Mouse (Mus musculus) midbrain, embryonic 16.5 days (tissue): Measurements from ENCODE around the gene Efhd2. TPM values are rescaled to one million over a fixed set of nuclear protein-coding genes. Genes with fewer than 3 reads are reported as not detected.

Source experiments
- ATAC-seq: fragments of 200-750 bp; cut with Nextera tagmentation; 2 replicates; pipeline ENCODE4 v1.8.0; 2017; ENCODE audit warnings: moderate TSS enrichment
- H3K27ac ChIP-seq: fragments of 300-500 bp; sonication (generic); 2 replicates; pipeline ENCODE4 v1.5.1; 2014; ENCODE audit warnings: mild to moderate bottlenecking, low read length, mixed read lengths
- H3K27me3 ChIP-seq: fragments of 300-500 bp; sonication (generic); 2 replicates; pipeline ENCODE4 v1.6.1; 2014; ENCODE audit warnings: low read depth, low read length, mixed read lengths; ENCODE audit not compliant: control insufficient read depth, insufficient read depth
- H3K36me3 ChIP-seq: fragments of 300-500 bp; sonication (generic); 2 replicates; pipeline ENCODE4 v1.6.1; 2014; ENCODE audit warnings: mild to moderate bottlenecking, low read length, moderate library complexity, mixed read lengths; ENCODE audit not compliant: control insufficient read depth, insufficient read depth
- H3K4me1 ChIP-seq: fragments of 300-500 bp; sonication (generic); 2 replicates; pipeline ENCODE4 v1.6.1; 2014; ENCODE audit warnings: mild to moderate bottlenecking, low read length, mixed read lengths; ENCODE audit not compliant: control insufficient read depth, insufficient read depth
- H3K4me2 ChIP-seq: fragments of 300-500 bp; sonication (generic); 2 replicates; pipeline ENCODE4 v1.6.1; 2014; ENCODE audit warnings: mild to moderate bottlenecking, low read length, mixed read lengths
- H3K4me3 ChIP-seq: fragments of 300-500 bp; sonication (generic); 2 replicates; pipeline ENCODE4 v1.5.1; 2014; ENCODE audit warnings: low read depth, mild to moderate bottlenecking, low read length, moderate library complexity, mixed read lengths
- H3K9ac ChIP-seq: fragments of 300-500 bp; sonication (generic); 2 replicates; pipeline ENCODE4 v1.6.1; 2014; ENCODE audit warnings: low read depth, low read length, mixed read lengths
- H3K9me3 ChIP-seq: fragments of 300-500 bp; sonication (generic); replicated peaks from 2 replicates; pipeline ENCODE4 v1.6.1; 2014; ENCODE audit warnings: mild to moderate bottlenecking, low read length, mixed read lengths; ENCODE audit not compliant: control insufficient read depth, poor library complexity, severe bottlenecking
- WGBS: fragments of 180-500 bp; shearing (Covaris S2); extraction: QIAGEN DNeasy Blood & Tissue Kit; methylation state at CpG from one replicate; pipeline ENCODE4 v1.1.7; 2014; 5-methylcytosine and 5-hydroxymethylcytosine counted together
- polyA plus RNA-seq: library from polyadenylated mRNA; unstranded; fragments of >200 nt; fragmentation: Nextera tagmentation; extraction: Ambion mirVana; gene quantifications from 2 replicates; pipeline ENCODE4 v1.2.1, GENCODE M21; 2015

The Efhd2 gene
- 56.6 and 67.4 TPM in 2 replicates for polyA plus RNA-seq

DNA sequence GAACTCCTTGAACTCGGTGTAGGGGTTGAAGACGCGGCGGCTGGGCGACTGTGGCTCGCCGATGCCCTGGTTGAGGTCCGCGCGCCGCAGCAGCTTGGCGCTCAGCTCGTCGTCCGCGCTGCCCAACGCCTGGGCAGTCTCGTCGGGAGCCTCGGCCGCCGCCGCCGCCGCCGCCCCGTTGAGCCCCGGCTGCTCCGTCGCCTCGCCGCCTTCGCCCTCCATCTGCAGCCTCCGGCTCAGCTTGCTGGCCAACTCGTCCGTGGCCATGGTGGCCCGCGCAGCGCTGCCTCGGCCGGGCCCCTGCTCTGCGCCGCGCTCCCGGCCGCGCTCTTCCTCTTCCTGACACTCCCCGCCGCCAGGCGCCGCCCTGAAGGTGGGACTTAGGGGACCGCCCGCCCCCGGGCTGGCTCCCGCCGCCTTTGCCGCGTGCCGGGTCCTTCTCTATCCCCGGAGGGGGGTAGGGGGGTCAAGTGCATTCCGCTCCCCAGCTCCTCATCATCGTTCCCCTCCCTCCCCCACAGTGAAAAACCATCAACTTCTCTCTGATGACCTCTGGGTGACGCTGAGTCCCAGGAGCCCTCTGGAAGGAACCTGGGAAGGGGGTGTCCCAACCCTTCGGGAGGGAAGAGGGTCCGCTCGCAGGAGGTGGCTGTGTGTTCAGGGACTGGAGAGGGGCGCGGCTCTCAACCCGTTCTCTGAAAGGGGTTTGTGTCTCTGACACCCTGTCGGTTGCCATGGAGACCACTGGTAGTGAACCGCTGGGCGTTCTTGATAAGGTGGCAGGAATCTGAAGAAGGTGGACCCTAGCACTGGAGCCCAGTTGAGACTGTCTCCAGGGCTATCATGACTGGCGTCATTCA is at the start of gene Efhd2:
TSS of gene Efhd2 (minus strand) at position 320 of the 860 bp plus-strand sequence.
- H3K27me3 ChIP-seq = no peaks in the 10 kb centered on the region
- peak within 1 kb of the TSS; percentile 83 for H3K4me3 ChIP-seq
- H3K4me2 ChIP-seq = peak within 1 kb of the TSS; percentile 94
- H3K4me1 ChIP-seq = peaks cover 42% of the 10 kb centered on the region
- under 1% methylated on average over 56 of the region's 73 CpGs for WGBS
- H3K27ac ChIP-seq = peak within 1 kb of the TSS; percentile 88
- no peaks in the 10 kb centered on the region for H3K36me3 ChIP-seq
- peak; percentile 91 for ATAC-seq
- no peaks in the 10 kb centered on the region for H3K9me3 ChIP-seq
- H3K9ac ChIP-seq = peak within 1 kb of the TSS; percentile 87

DNA sequence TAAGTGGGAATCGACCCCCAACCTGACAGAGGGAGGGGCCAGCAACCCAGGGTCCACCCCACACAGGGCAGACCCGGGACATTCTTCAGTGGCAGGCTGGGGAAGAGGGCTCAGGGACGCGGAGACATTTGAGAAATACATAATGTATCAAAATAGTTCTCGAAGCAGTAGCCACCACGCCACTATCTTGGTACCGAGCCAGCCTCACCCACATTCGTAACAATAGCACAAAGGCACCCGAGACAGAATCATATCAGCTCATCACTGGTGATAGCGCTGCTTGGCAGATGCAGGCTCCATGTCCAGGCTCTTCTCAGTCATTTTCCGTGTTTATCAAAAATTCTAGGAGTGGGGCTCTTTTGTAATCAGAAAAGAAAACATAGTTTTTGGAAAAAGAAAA is 49.2 kb upstream of the Efhd2 start:
- H3K36me3 ChIP-seq = no peaks in the 10 kb centered on the region
- no peak for ATAC-seq
- H3K9me3 ChIP-seq = no peaks in the 10 kb centered on the region
- no peak overlapping the region for H3K4me2 ChIP-seq
- no peaks in the 10 kb centered on the region for H3K4me1 ChIP-seq
- no peaks in the 10 kb centered on the region for H3K27me3 ChIP-seq
- 85% methylated on average over 11 of the region's 11 CpGs for WGBS
- H3K4me3 ChIP-seq = no peak overlapping the region
- H3K27ac ChIP-seq = no peak overlapping the region
- H3K9ac ChIP-seq = no peak overlapping the region

GRCm38 (mm10) chr4:141920391-141920790 is 45.7 kb upstream of the Efhd2 start:
- H3K9ac ChIP-seq = no peak overlapping the region
- H3K9me3 ChIP-seq = no peaks in the 10 kb centered on the region
- H3K27ac ChIP-seq = no peak overlapping the region
- no peak overlapping the region for H3K4me2 ChIP-seq
- H3K4me3 ChIP-seq = no peak overlapping the region
- 89% methylated on average over 10 of the region's 10 CpGs for WGBS
- H3K4me1 ChIP-seq = no peaks in the 10 kb centered on the region
- ATAC-seq = no peak
- H3K36me3 ChIP-seq = no peaks in the 10 kb centered on the region
- H3K27me3 ChIP-seq = no peaks in the 10 kb centered on the region

- WGBS = 71% methylated on average over 7 of the region's 7 CpGs
- Histone ChIP-seq H3K9ac (no peak overlapping the region), H3K27me3 (no peaks in the 10 kb centered on the region), H3K9me3 (no peaks in the 10 kb centered on the region), H3K4me1 (no peaks in the 10 kb centered on the region), H3K4me3 (no peak overlapping the region), H3K4me2 (no peak overlapping the region), H3K27ac (no peak overlapping the region), H3K36me3 (no peaks in the 10 kb centered on the region)
- ATAC-seq = no peak
Observed at GRCm38 (mm10) chr4:141917735-141918419, 43.2 kb upstream of the Efhd2 start.

DNA sequence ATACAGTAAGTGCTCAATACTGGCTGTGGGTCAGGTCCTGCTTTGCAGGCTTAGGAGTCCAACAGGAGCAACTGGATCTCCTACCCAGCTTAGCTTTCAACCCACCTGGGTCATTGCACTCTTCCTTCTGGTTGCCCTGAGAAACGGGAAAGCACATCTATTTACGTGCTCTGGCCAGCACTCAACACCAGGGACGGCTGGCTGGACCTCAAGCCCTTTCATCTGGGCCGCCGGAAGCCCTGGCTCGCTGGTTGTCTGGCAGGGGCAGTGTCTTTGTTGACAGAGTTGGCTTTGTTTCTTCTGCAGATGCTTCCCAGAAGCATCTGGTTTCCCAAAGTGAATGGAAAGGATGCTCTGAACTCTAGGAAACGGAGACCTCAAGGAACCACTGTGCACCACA is 39.3 kb upstream of the Efhd2 start:
- Histone ChIP-seq H3K27ac (peak overlapping the region; percentile 26; the same call in 1 of the 2 replicates), H3K27me3 (no peaks in the 10 kb centered on the region), H3K4me1 (no peaks in the 10 kb centered on the region), H3K9ac (no peak overlapping the region), H3K36me3 (no peaks in the 10 kb centered on the region), H3K4me2 (no peak overlapping the region), H3K9me3 (no peaks in the 10 kb centered on the region), H3K4me3 (no peak overlapping the region)
- no peak for ATAC-seq
- 29% methylated on average over 7 of the region's 7 CpGs for WGBS

GRCm38 (mm10) chr4:141913201-141913993 is 38.7 kb upstream of the Efhd2 start:
- Histone ChIP-seq H3K4me1 (no peaks in the 10 kb centered on the region), H3K36me3 (no peaks in the 10 kb centered on the region), H3K27me3 (no peaks in the 10 kb centered on the region), H3K9me3 (no peaks in the 10 kb centered on the region), H3K4me2 (no peak overlapping the region), H3K27ac (no peak overlapping the region), H3K4me3 (no peak overlapping the region), H3K9ac (no peak overlapping the region)
- ATAC-seq = no peak
- 84% methylated on average over 13 of the region's 13 CpGs for WGBS

DNA sequence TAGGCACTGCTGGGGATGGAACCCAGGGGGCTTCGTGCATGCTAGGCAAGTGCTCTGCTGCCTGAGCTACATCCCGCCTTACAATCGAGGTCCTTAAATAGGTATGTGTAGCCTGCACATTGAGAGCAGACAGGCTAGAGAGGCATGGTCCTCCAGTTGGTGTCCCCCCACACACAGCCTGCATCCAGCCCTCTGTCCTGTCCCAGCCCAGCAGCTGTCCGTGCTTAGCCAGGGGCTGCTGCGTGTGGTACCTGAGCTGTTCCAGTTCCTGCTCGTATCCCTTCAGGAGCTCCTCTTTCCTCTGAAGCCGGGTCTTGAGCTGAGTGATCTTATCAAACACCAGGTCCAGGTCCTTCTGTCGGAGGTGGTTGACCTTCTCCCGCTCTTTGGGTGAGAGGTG is 30.0 kb upstream of the Efhd2 start:
- WGBS = 89% methylated on average over 9 of the region's 9 CpGs
- no peaks in the 10 kb centered on the region for H3K27me3 ChIP-seq
- H3K9me3 ChIP-seq = no peaks in the 10 kb centered on the region
- no peak overlapping the region for H3K4me2 ChIP-seq
- no peak overlapping the region for H3K27ac ChIP-seq
- no peak overlapping the region for H3K4me3 ChIP-seq
- peaks cover 16% of the 10 kb centered on the region for H3K4me1 ChIP-seq
- no peak for ATAC-seq
- no peaks in the 10 kb centered on the region for H3K36me3 ChIP-seq
- no peak overlapping the region for H3K9ac ChIP-seq

- Histone ChIP-seq H3K4me1 (peaks cover 23% of the 10 kb centered on the region), H3K9me3 (no peaks in the 10 kb centered on the region), H3K4me3 (no peak overlapping the region), H3K4me2 (no peak overlapping the region), H3K36me3 (no peaks in the 10 kb centered on the region), H3K9ac (no peak overlapping the region), H3K27ac (peak overlapping the region; percentile 76), H3K27me3 (no peaks in the 10 kb centered on the region)
- ATAC-seq = 0 out of 2 replicates have a peak, but pooled peaks have one; percentile 7
- 53% methylated on average over 8 of the region's 8 CpGs for WGBS
Observed at GRCm38 (mm10) chr4:141902479-141902858, 27.7 kb upstream of the Efhd2 start.
